In genomic region chr9:65587270-65587572, GRCm38 (mm10) we compare ENCODE assay signal across 9 mouse cellular contexts. TPM values are rescaled to one million over a fixed set of nuclear protein-coding genes. Genes with fewer than 3 reads are reported as not detected.
DNase-seq lines count a peak whose midpoint lies in the region; ATAC-seq and TF ChIP-seq lines count a peak whose summit lies in the region.
"Had no signal": no experiment of that assay in that cellular context is flagged by ENCODE, and none has a peak within 500 bp of the region (broad histone marks: within the 10 kb centered on the region; RNA-seq: fewer than 3 reads in every experiment).

No protein-coding gene starts in this region.

- H3K27me3 ChIP-seq in heart, embryonic 11.5 days (ENCODE audit: control insufficient read depth, insufficient read depth, low read length) = no peaks in the 10 kb centered on the region
- no peaks in the 10 kb centered on the region for H3K27me3 ChIP-seq in ES-Bruce4 (ENCODE audit: control insufficient read depth, insufficient read depth, low read length, poor library complexity, severe bottlenecking)
- H3K27me3 ChIP-seq in hindbrain, embryonic 10.5 days (ENCODE audit: insufficient read depth, poor library complexity, severe bottlenecking) = no peaks in the 10 kb centered on the region
- no peaks in the 10 kb centered on the region for H3K27me3 ChIP-seq in megakaryocyte, embryonic 14.5 days (replicated peaks)

- peaks cover 19% of the 10 kb centered on the region; the same call in 1 of the 2 replicates for H3K4me1 ChIP-seq in heart, embryonic 11.5 days (ENCODE audit: control insufficient read depth, insufficient read depth, low read length)
- H3K4me1 ChIP-seq in ES-Bruce4 (ENCODE audit: control insufficient read depth, insufficient read depth, low read length) = no peaks in the 10 kb centered on the region
- H3K4me1 ChIP-seq in hindbrain, embryonic 10.5 days (replicated peaks) = peaks cover 37% of the 10 kb centered on the region
- H3K4me1 ChIP-seq in megakaryocyte, embryonic 14.5 days = peaks cover 51% of the 10 kb centered on the region

- peak overlapping the region; percentile 84 for H3K27ac ChIP-seq in heart, embryonic 11.5 days (ENCODE audit: low read depth, low read length)
- H3K27ac ChIP-seq in ES-Bruce4 (ENCODE audit: insufficient read depth, low read length) = peak overlapping the region; percentile 27; the same call in 1 of the 2 replicates
- peak overlapping the region; percentile 91 for H3K27ac ChIP-seq in hindbrain, embryonic 10.5 days

- intact Hi-C loops in heart, postnatal 25 days (cut with DNase I) = loop anchor here (10.0 kb wide), 1 partner anchor 152 kb away; the partner anchor contains the start of gene Mtfmt

- peak overlapping the region; percentile 79 for H3K4me3 ChIP-seq in heart, embryonic 11.5 days (ENCODE audit: low read depth, low read length)
- H3K4me3 ChIP-seq in ES-Bruce4 (ENCODE audit: low read depth, low read length) = peak overlapping the region; percentile 95
- peak overlapping the region; percentile 84 for H3K4me3 ChIP-seq in hindbrain, embryonic 10.5 days
- H3K4me3 ChIP-seq in megakaryocyte, embryonic 14.5 days (replicated peaks) = peak overlapping the region; percentile 95

- no peak for TF ChIP-seq CTCF in ES-Bruce4 (IDR thresholded peaks at IDR 0.05; ENCODE audit: low read depth, low read length)

- H3K36me3 ChIP-seq in heart, embryonic 11.5 days (ENCODE audit: control insufficient read depth, insufficient read depth, low read length) = peaks cover 4% of the 10 kb centered on the region; the same call in 1 of the 2 replicates
- H3K36me3 ChIP-seq in ES-Bruce4 (ENCODE audit: control insufficient read depth, insufficient read depth, low read length, poor library complexity, severe bottlenecking) = peaks cover 14% of the 10 kb centered on the region
- peaks cover 33% of the 10 kb centered on the region for H3K36me3 ChIP-seq in hindbrain, embryonic 10.5 days
- peaks cover 33% of the 10 kb centered on the region for H3K36me3 ChIP-seq in megakaryocyte, embryonic 14.5 days (replicated peaks; ENCODE audit: low read length)

- H3K4me2 ChIP-seq in heart, embryonic 11.5 days = peak overlapping the region; percentile 99

- TF ChIP-seq POLR2A in ES-Bruce4 (IDR thresholded peaks at IDR 0.05; ENCODE audit: insufficient read depth, low read length) = no peak

- WGBS in heart, embryonic 11.5 days (ENCODE audit: insufficient replicate concordance) = 0% methylated on average over 6 of the region's 6 CpGs
- whole genome bisulfite sequencing in hindbrain, embryonic 10.5 days = 0% methylated on average over 6 of the region's 6 CpGs

- DNase-seq in heart, postnatal 25 days (ENCODE audit: low spot score) = no peak
- DNase-seq in hindbrain, embryonic 10.5 days (ENCODE audit: low spot score) = no peak
- DNase-seq in layer of hippocampus, adult 11-12 months (ENCODE audit: low spot score) = no peak
- DNase-seq in thymus, postnatal 10 days (ENCODE audit: low spot score in 2 of 2) = no peak
- DNase-seq in cerebellum, adult 18-20 months = no peak

- TF ChIP-seq EP300 in ES-Bruce4 (IDR thresholded peaks at IDR 0.05; ENCODE audit: insufficient read depth, low read depth, low read length) = no peak

- H3K9ac ChIP-seq in heart, embryonic 11.5 days (ENCODE audit: low read depth, low read length) = peak overlapping the region; percentile 78
- H3K9ac ChIP-seq in ES-Bruce4 (ENCODE audit: low read depth, poor library complexity, severe bottlenecking) = peak overlapping the region; percentile 69

- no peaks in the 10 kb centered on the region for H3K9me3 ChIP-seq in heart, embryonic 11.5 days (replicated peaks; ENCODE audit: control insufficient read depth, low read length)
- H3K9me3 ChIP-seq in ES-Bruce4 (replicated peaks; ENCODE audit: control insufficient read depth, insufficient read depth, low read length, poor library complexity, severe bottlenecking) = no peaks in the 10 kb centered on the region
- H3K9me3 ChIP-seq in hindbrain, embryonic 10.5 days = no peaks in the 10 kb centered on the region
- H3K9me3 ChIP-seq in megakaryocyte, embryonic 14.5 days = no peaks in the 10 kb centered on the region

- no peak for ATAC-seq in heart, embryonic 11.5 days (replicated peaks; ENCODE audit: insufficient number of reproducible peaks, low FRiP score, low TSS enrichment)

RNA-seq across cellular contexts. Expression of gene Pif1, which starts 0.3 kb away (rescaled TPM):
- polyA plus RNA-seq in heart, embryonic 11.5 days (2014; fragmentation: Nextera tagmentation; extraction: Ambion mirVana) = 7.6 and 9.5 TPM in 2 replicates
- not detected for total RNA-seq in heart, postnatal 25 days (2021)
- polyA plus RNA-seq in ES-Bruce4 (2011; ENCODE audit: insufficient read depth, insufficient read length, low read depth, missing spikeins) = 27.7 and 32.3 TPM in 2 replicates
- 24.2 and 27.2 TPM in 2 replicates for polyA plus RNA-seq in hindbrain, embryonic 10.5 days (2016; fragmentation: Nextera tagmentation; extraction: Ambion mirVana)
- 3.9 and 6.9 TPM in 2 replicates for polyA plus RNA-seq in megakaryocyte, embryonic 14.5 days (2012; ENCODE audit: insufficient read depth, low replicate concordance)
- total RNA-seq: gastrocnemius, postnatal 25 days had no signal

RNA-seq across cellular contexts. Expression of gene Plekho2, which starts 7.4 kb away (rescaled TPM):
- 10.6 and 11.9 TPM in 2 replicates for polyA plus RNA-seq in heart, embryonic 11.5 days (2014; fragmentation: Nextera tagmentation; extraction: Ambion mirVana)
- total RNA-seq in heart, postnatal 25 days (2021) = 10 to 100 TPM; 12.9 to 13.2 TPM
- polyA plus RNA-seq in ES-Bruce4 (2011; ENCODE audit: insufficient read depth, insufficient read length, low read depth, missing spikeins) = 6.1 and 6.2 TPM in 2 replicates
- 14.5 and 15.2 TPM in 2 replicates for polyA plus RNA-seq in hindbrain, embryonic 10.5 days (2016; fragmentation: Nextera tagmentation; extraction: Ambion mirVana)
- 198 and 329 TPM in 2 replicates for polyA plus RNA-seq in megakaryocyte, embryonic 14.5 days (2012; ENCODE audit: insufficient read depth, low replicate concordance)

RNA-seq across cellular contexts. Expression of gene Rbpms2, which starts 42.2 kb away (rescaled TPM):
- polyA plus RNA-seq in heart, embryonic 11.5 days (2014; fragmentation: Nextera tagmentation; extraction: Ambion mirVana) = 154 and 160 TPM in 2 replicates
- total RNA-seq in heart, postnatal 25 days (2021) = 10 to 100 TPM; 37.1 to 39.3 TPM
- polyA plus RNA-seq in ES-Bruce4 (2011; ENCODE audit: insufficient read depth, insufficient read length, low read depth, missing spikeins) = 162 and 174 TPM in 2 replicates
- 28.4 and 32.5 TPM in 2 replicates for polyA plus RNA-seq in hindbrain, embryonic 10.5 days (2016; fragmentation: Nextera tagmentation; extraction: Ambion mirVana)
- polyA plus RNA-seq in megakaryocyte, embryonic 14.5 days (2012; ENCODE audit: insufficient read depth, low replicate concordance) = 500 and 536 TPM in 2 replicates

Comparison
In these comparisons a context has a peak if more than half of its experiments do, and no peak if none do; other contexts are left out.
1. H3K27ac ChIP-seq: peak in every context shown above with its lines; median percentile 91 in hindbrain, embryonic 10.5 days; 84 in heart, embryonic 11.5 days; 27 in ES-Bruce4.
2. RNA of gene Plekho2, which starts 7.4 kb away (polyA plus RNA-seq): 198 to 329 TPM in megakaryocyte, embryonic 14.5 days; 14.5 to 15.2 TPM in hindbrain, embryonic 10.5 days, 10.6 to 11.9 TPM in heart, embryonic 11.5 days and 6.1 to 6.2 TPM in ES-Bruce4; every median in the first group is over 10 times any median in the second.
3. Peak in every context shown above with its lines, with median percentiles within 50 percentile points of each other: H3K4me3 ChIP-seq.